ENCODE assay signal across 9 mouse cellular contexts in the genomic region with DNA sequence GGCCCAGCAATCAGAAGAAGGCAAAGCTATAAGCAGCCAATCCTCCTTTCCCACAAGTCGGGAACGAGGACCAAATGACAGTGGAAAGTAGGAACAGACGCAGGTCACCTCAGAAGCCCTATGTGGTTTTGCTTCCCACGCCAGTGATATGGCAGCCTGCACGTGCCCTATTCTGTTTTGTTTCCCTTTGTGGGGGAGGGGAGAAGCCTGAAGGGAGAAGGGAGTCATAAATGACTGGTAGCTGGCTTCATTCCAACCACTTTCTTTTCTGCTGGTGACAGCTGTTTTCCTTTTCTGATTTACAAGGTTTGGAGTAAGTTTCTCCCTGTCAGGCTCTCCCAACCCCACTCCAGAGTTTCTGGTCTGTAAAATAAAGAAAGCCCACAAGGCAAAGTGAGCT. TPM values are rescaled to one million over a fixed set of nuclear protein-coding genes. Genes with fewer than 3 reads are reported as not detected.
DNase-seq lines count a peak whose midpoint lies in the region; ATAC-seq lines count a peak whose summit lies in the region.
"Had no signal": no experiment of that assay in that cellular context is flagged by ENCODE, and none has a peak within 500 bp of the region (broad histone marks: within the 10 kb centered on the region; RNA-seq: fewer than 3 reads in every experiment).

No protein-coding gene starts in this region.

- peaks cover 28% of the 10 kb centered on the region for H3K4me1 ChIP-seq in lung, embryonic 15.5 days
- peaks cover 17% of the 10 kb centered on the region for H3K4me1 ChIP-seq in neural tube, embryonic 15.5 days

- H3K9ac ChIP-seq in lung, embryonic 15.5 days = no peak overlapping the region
- no peak overlapping the region for H3K9ac ChIP-seq in neural tube, embryonic 15.5 days (replicated peaks)
- H3K9ac ChIP-seq: neural tube, embryonic 12.5 days had no signal

- ATAC-seq in lung, embryonic 15.5 days (ENCODE audit: borderline replicate concordance, extremely low read depth, low FRiP score, low TSS enrichment) = no peak
- no peak for ATAC-seq in neural tube, embryonic 15.5 days (ENCODE audit: low FRiP score)

- no peaks in the 10 kb centered on the region for H3K9me3 ChIP-seq in lung, embryonic 15.5 days
- H3K9me3 ChIP-seq in neural tube, embryonic 15.5 days (replicated peaks) = no peaks in the 10 kb centered on the region
- H3K9me3 ChIP-seq: neural tube, embryonic 12.5 days had no signal

- H3K4me2 ChIP-seq in lung, embryonic 15.5 days = no peak overlapping the region
- H3K4me2 ChIP-seq in neural tube, embryonic 15.5 days = no peak overlapping the region
- H3K4me2 ChIP-seq: neural tube, embryonic 12.5 days had no signal

- no peaks in the 10 kb centered on the region for H3K27me3 ChIP-seq in lung, embryonic 15.5 days
- H3K27me3 ChIP-seq in neural tube, embryonic 15.5 days (replicated peaks) = no peaks in the 10 kb centered on the region
- H3K27me3 ChIP-seq: neural tube, embryonic 12.5 days had no signal

- peak; percentile 28 to 75 for DNase-seq in adrenal gland, adult (ENCODE audit: inconsistent age in 2 of 2, low spot score in 1 of 2)
- no peak for DNase-seq in adrenal gland, postnatal 4 days (ENCODE audit: low spot score in 2 of 2)
- DNase-seq in lung, postnatal 14 days = no peak
- peak; percentile 41 to 64 for DNase-seq in kidney, adult 8-10 months
- no peak for DNase-seq in frontal cortex, postnatal 36 days (ENCODE audit: low spot score in 2 of 2)
- no peak for DNase-seq in urinary bladder, adult 18-20 months (ENCODE audit: low spot score in 2 of 2)

- H3K27ac ChIP-seq in lung, embryonic 15.5 days = 0 out of 2 replicates have a peak overlapping the region, but pooled peaks have one; percentile 3
- H3K27ac ChIP-seq in neural tube, embryonic 15.5 days (replicated peaks) = 0 out of 2 replicates have a peak overlapping the region, but pooled peaks have one; percentile 24
- H3K27ac ChIP-seq: neural tube, embryonic 12.5 days had no signal

- WGBS in lung, embryonic 15.5 days = 21% methylated on average over 5 of the region's 5 CpGs
- 20% methylated on average over 5 of the region's 5 CpGs for WGBS in neural tube, embryonic 15.5 days

- H3K36me3 ChIP-seq in lung, embryonic 15.5 days = peaks cover 92% of the 10 kb centered on the region
- peaks cover 98% of the 10 kb centered on the region for H3K36me3 ChIP-seq in neural tube, embryonic 15.5 days

- no peak overlapping the region for H3K4me3 ChIP-seq in lung, embryonic 15.5 days
- no peak overlapping the region for H3K4me3 ChIP-seq in neural tube, embryonic 15.5 days (replicated peaks)
- H3K4me3 ChIP-seq: neural tube, embryonic 12.5 days had no signal

RNA-seq across cellular contexts. Expression of a gene that starts 17.8 kb away (rescaled TPM):
- total RNA-seq in adrenal gland, postnatal 4 days (2021) = 10 to 100 TPM; 19.8 to 20.2 TPM
- polyA plus RNA-seq in lung, embryonic 15.5 days (2015; fragmentation: Nextera tagmentation; extraction: Ambion mirVana) = 18.4 and 20.2 TPM in 2 replicates
- polyA plus RNA-seq in neural tube, embryonic 15.5 days (2015; fragmentation: Nextera tagmentation; extraction: Ambion mirVana) = 12.4 and 15.7 TPM in 2 replicates

RNA-seq across cellular contexts. Expression of a gene that starts 40.3 kb away (rescaled TPM):
- 10 to 100 TPM; 20.8 to 23.9 TPM for total RNA-seq in adrenal gland, postnatal 4 days (2021)
- polyA plus RNA-seq in lung, embryonic 15.5 days (2015; fragmentation: Nextera tagmentation; extraction: Ambion mirVana) = 6.2 and 7.7 TPM in 2 replicates
- 4.3 and 7.0 TPM in 2 replicates for polyA plus RNA-seq in neural tube, embryonic 15.5 days (2015; fragmentation: Nextera tagmentation; extraction: Ambion mirVana)

Comparison
In these comparisons a context has a peak if more than half of its experiments do, and no peak if none do; other contexts are left out.
1. DNase-seq: peak in adrenal gland, adult (2 of 2) and kidney, adult 8-10 months (2 of 2); none in adrenal gland, postnatal 4 days (0 of 2), lung, postnatal 14 days (single experiment), frontal cortex, postnatal 36 days (0 of 2) and urinary bladder, adult 18-20 months (0 of 2).